Mouse (Mus musculus) spleen, postnatal 10 days (tissue): ENCODE measurements around the gene Il1rap.

ENCODE experiments used
- DNase-seq, 2 experiments: peaks; one replicate each; pipeline ENCODE4 v3.0.0; 2021 to 2022; ENCODE audit warnings: low spot score in 2 of 2

The Il1rap gene

DNA sequence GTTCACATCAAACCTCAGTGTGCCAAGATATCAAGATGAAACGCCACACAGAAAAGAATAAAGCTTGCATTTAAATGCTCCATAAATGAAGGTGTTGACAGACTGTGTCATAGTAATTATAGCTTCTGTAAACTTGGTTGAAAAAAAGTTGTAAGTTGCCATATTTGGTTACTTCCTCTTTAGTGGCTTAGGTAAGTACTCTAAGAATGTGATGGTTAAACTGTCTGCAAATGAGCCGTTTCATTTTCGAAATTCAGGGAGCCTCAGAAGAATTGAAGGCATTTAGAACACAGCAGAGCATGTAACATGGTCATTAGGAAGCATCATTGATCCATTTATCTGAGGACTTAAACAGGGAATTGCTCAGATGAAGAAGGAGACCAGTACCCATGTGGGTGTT, 146.6 kb downstream of the Il1rap start:
- DNase-seq: no peak

DNA sequence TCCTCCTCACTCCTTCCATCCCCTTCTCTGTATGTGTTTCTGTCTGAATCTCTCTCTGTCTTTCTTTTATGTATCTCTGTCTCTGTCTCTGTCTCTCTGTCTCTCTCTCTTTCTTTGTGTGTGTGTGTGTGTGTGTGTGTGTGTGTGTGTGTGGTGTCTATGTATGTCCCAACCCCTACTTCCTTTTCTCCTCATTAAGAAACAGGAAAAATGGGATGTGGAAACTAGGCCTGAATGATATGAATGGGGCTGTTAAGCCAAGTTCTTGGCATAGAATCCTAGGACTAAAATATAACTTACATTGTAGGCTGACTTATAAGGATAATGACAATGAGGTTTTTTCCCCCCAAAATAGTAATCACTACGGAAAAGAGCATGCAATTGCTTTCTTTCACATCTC, 149.4 kb downstream of the Il1rap start:
- no peak for DNase-seq

DNA sequence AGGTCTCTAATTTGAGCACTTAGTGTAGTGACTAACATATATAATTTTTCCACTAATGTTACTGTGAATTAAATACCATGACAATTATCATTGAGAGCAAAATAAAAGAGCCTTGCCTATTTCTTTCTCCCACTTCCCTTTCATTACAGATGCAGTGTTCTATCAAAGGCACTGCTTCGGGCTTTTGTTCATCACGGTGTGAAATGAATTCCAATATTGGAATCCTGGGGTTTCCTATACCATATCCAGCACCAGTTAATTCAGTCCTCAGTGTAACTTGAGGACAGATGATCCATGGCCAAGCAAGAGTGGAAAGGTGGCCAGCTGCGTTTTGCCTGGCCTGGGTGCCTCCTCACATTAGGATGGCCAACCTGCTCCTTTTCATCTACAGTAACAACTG, 151.1 kb downstream of the Il1rap start:
- DNase-seq: no peak

DNA sequence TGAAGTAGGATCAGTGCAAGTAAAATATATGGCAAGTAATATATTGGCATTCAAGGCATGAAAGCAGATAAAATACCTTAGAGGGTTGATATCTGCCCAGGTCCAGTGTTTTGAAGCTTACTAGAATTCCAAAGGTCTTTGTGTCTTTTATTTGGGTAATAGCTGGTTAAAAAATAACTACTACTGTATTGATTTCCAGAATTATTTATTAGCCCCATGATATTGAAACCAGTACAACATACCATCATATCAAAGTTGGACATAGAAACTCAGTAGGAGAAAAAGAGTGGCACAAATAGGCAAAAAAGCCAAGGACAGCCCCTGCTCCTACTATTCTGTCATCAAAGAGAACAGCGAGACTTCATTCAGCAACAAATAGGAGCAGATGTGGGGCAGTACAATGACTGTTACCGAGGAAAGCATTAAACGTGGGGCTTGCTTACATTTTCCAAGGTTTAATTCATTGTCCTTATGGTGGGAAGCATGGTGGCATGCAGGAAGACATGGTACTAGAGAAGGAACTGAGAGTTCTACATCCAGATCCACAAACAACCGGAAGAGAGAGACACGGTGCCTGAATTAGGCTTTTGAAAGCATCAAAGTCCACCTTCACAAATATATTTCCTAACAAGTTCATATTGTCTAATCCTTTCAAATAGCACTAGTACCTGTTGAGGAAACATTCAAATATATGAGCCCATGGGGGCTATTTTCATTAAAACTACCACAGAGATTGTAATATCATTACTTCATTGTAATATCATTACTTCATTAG, 174.1 kb downstream of the Il1rap start:
- DNase-seq: no peak

DNA sequence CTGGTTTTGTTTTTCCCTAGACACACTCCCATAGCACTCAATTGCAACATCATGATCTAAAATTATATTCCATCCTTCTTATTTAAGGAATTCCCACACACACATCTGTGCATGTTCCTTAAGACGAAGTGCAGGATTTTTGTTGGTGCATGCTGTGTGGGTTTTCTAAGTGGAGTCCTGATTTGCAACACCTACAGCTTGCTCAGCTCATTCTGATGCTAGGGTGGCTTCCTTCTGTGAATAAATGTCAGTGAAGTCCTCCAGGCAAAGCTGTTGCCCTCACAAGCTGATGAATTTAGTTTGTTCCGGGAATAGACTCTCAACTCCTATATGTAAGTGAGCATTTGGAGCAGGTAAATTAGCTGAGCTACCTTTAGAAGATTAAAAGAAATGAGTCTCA, 194.5 kb downstream of the Il1rap start:
- DNase-seq: no peak

DNA sequence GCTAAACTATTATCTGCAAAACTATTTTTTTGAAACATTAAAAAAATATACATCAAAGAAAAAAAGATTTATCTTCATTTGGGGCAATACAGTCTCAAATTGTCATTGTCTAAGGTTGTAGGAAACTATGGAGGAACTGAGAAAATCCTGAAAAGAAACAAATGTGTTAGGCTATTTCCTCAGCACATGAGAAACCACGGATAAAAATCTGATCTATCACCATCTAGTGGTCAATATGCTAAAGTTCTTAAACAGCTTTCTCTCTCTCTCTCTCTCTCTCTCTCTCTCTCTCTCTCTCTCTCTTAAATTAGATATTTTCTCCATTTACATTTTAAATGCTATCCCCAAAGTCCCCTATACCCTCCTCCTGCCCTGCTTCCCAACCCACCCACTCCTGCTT, 195.6 kb downstream of the Il1rap start:
- DNase-seq: no peak
